Mouse (Mus musculus): Measurements from ENCODE around the gene Erich4. TPM values are rescaled to one million over a fixed set of nuclear protein-coding genes. Genes with fewer than 3 reads are reported as not detected.

Erich4 gene
- total RNA-seq, 1 experiment: not detected

DNA sequence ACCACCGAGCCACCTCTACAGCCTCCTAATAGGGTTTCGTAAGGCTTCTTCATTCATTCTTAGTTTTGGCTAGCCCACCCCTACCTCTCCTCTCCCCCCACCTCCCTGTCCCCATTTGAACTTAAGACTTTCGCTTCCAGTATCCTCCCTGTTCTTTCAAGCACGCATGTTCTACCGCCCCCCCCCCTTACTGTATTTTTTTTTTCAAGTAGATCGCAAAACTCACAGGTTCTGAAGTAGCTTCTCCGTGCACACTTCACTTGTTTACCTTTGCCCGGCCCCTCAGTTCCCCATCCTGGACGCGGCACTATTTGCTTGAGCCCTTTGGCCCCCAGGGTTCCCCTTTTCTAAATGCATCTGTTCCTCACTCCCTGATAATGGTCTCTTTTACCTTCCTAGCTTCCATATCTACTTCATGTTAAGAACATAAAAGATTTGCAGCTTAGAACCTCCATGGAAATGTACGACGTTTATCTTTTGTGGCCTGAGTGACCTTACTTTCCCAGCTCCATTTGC, 36.6 kb upstream of the Erich4 start:
- in situ Hi-C loops (cut with MboI; ENCODE audit: low sequenced_read_pairs in 2 of 2, unreplicated experiment in 2 of 2): no loop called here

DNA sequence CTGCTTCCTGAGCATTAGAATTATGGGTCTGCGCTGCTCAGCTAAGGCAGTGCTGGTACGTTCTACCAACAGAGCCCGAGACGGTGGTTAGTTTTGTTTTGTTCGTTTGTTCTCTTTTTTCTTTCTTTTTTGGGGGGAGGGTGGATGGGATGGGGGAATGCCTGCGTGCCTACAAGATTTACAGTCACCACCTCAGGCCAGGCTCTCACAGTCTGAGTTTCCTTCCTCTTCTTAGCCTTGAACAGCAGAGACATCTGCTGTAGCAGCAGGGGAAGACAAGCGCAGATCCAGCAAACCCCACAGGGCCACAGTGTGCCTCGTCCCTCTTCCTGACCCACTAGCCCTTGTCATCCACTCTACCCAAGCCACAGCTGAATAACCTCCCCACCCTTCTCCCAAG, 35.6 kb upstream of the Erich4 start:
- in situ Hi-C loops (cut with MboI; ENCODE audit: low sequenced_read_pairs in 2 of 2, unreplicated experiment in 2 of 2): no loop called here
- TF ChIP-seq ZNF384 (IDR thresholded peaks at IDR 0.05; ENCODE audit: low read depth, low read length): no peak
- peaks cover 2% of the 10 kb centered on the region; the same call in 1 of the 2 replicates for H3K36me3 ChIP-seq (ENCODE audit: control insufficient read depth, insufficient read depth, low read length, poor library complexity, severe bottlenecking)
- DNase-seq (ENCODE audit: low read depth, low spot score): no peak
- H3K4me3 ChIP-seq (ENCODE audit: insufficient read depth in 1 of 2, low read depth in 1 of 2, low read length in 2 of 2, poor library complexity in 1 of 2, severe bottlenecking in 1 of 2): no peak overlapping the region
- no peak overlapping the region for H3K27ac ChIP-seq (ENCODE audit: insufficient read depth, low read depth, low read length, poor library complexity, severe bottlenecking)
- 0 out of 2 replicates have a peak overlapping the region, but pooled peaks have one; percentile 8 for H3K9ac ChIP-seq (ENCODE audit: insufficient read depth, low read depth, low read length, poor library complexity, severe bottlenecking)
- H3K4me1 ChIP-seq (ENCODE audit: control insufficient read depth in 2 of 2, insufficient read depth in 2 of 2, low read length in 2 of 2, poor library complexity in 1 of 2): peaks cover 0 to 12% of the 10 kb centered on the region in 2 experiments; a peak in 2 of 4 replicates
- no peaks in the 10 kb centered on the region for H3K9me3 ChIP-seq (ENCODE audit: control insufficient read depth, insufficient read depth, low read depth, low read length)

More for the DNA sequence above, 36.6 kb upstream of the Erich4 start:
- Histone ChIP-seq H3K36me3 (ENCODE audit: control insufficient read depth, insufficient read depth, low read length, poor library complexity, severe bottlenecking) (peaks cover 2% of the 10 kb centered on the region; the same call in 1 of the 2 replicates), H3K9me3 (ENCODE audit: control insufficient read depth, insufficient read depth, low read depth, low read length) (no peaks in the 10 kb centered on the region), H3K4me3 (ENCODE audit: insufficient read depth in 1 of 2, low read depth in 1 of 2, low read length in 2 of 2, poor library complexity in 1 of 2, severe bottlenecking in 1 of 2) (no peak overlapping the region), H3K4me1 (ENCODE audit: control insufficient read depth in 2 of 2, insufficient read depth in 2 of 2, low read length in 2 of 2, poor library complexity in 1 of 2) (peaks cover 0 to 12% of the 10 kb centered on the region in 2 experiments; a peak in 2 of 4 replicates), H3K27ac (ENCODE audit: insufficient read depth, low read depth, low read length, poor library complexity, severe bottlenecking) (no peak overlapping the region), H3K9ac (ENCODE audit: insufficient read depth, low read depth, low read length, poor library complexity, severe bottlenecking) (no peak overlapping the region)
- DNase-seq (ENCODE audit: low read depth, low spot score): no peak
- TF ChIP-seq CHD2 (IDR thresholded peaks at IDR 0.05; ENCODE audit: low read depth, low read length): no peak
- no peak for TF ChIP-seq HCFC1 (IDR thresholded peaks at IDR 0.05; ENCODE audit: borderline replicate concordance, insufficient read depth, low read length)
- no peak for TF ChIP-seq MAFK (IDR thresholded peaks at IDR 0.05; ENCODE audit: insufficient read depth, low read depth, low read length)
- TF ChIP-seq ZNF384 (IDR thresholded peaks at IDR 0.05; ENCODE audit: low read depth, low read length): no peak
- TF ChIP-seq ZC3H11A (IDR thresholded peaks at IDR 0.05; ENCODE audit: borderline replicate concordance, low read depth, low read length): no peak

DNA sequence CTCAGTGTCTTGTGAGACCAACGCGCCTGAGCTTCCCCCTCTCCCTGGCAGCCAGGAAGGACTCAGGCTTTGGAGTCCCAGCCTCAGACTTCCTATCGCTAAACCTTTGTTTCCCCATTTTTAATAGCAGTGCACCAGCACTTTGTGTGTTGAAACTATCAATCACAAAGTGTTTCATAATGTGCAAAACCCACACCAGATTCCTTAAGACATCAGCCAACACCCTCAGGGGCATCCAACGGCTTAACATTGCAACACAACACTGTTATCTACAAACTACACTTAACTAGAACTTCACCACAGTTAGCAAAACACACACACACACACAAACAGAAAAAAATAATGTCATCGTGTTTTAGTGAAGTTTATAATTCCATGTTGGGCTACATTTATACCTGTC, 34.1 kb upstream of the Erich4 start:
- Histone ChIP-seq H3K9me3 (ENCODE audit: control insufficient read depth, insufficient read depth, low read depth, low read length) (no peaks in the 10 kb centered on the region), H3K4me1 (ENCODE audit: control insufficient read depth in 2 of 2, insufficient read depth in 2 of 2, low read length in 2 of 2, poor library complexity in 1 of 2) (peaks cover 0 to 15% of the 10 kb centered on the region in 2 experiments; a peak in 2 of 4 replicates), H3K9ac (ENCODE audit: insufficient read depth, low read depth, low read length, poor library complexity, severe bottlenecking) (no peak overlapping the region), H3K36me3 (ENCODE audit: control insufficient read depth, insufficient read depth, low read length, poor library complexity, severe bottlenecking) (peaks cover 2% of the 10 kb centered on the region; the same call in 1 of the 2 replicates), H3K4me3 (ENCODE audit: insufficient read depth in 1 of 2, low read depth in 1 of 2, low read length in 2 of 2, poor library complexity in 1 of 2, severe bottlenecking in 1 of 2) (no peak overlapping the region), H3K27ac (ENCODE audit: insufficient read depth, low read depth, low read length, poor library complexity, severe bottlenecking) (no peak overlapping the region)
- in situ Hi-C loops (cut with MboI; ENCODE audit: low sequenced_read_pairs in 2 of 2, unreplicated experiment in 2 of 2): no loop called here
- no peak for TF ChIP-seq CHD2 (IDR thresholded peaks at IDR 0.05; ENCODE audit: low read depth, low read length)
- TF ChIP-seq ZNF384 (IDR thresholded peaks at IDR 0.05; ENCODE audit: low read depth, low read length): no peak
- no peak for TF ChIP-seq MAFK (IDR thresholded peaks at IDR 0.05; ENCODE audit: insufficient read depth, low read depth, low read length)
- no peak for TF ChIP-seq ZC3H11A (IDR thresholded peaks at IDR 0.05; ENCODE audit: borderline replicate concordance, low read depth, low read length)
- TF ChIP-seq HCFC1 (IDR thresholded peaks at IDR 0.05; ENCODE audit: borderline replicate concordance, insufficient read depth, low read length): no peak
- DNase-seq (ENCODE audit: low read depth, low spot score): no peak

DNA sequence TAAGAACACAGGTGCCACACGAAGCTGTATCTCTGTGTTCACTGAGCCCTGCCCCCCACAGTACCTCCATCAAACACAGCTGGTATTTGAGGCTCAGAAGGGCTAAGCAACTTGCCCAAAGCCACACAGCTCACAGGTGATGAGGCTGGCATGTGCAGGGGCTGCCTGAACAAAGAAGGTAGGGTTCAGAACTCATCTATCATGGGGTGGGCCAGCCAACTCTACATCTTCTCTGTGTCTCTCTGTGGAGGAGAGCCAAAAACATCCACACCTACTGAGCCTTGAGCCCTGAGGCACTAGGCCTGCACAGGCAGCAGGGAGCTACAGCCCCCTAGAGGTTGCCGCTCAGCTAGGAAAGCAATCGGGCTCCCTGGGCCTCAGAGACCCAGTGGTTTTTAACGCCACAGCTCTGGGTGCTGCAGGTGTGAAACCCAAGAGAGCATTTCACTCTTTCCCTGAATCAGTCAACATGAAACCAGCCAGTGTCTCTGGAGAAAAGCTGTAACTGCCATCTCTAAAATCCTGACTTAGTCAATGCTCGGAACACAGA, 32.0 kb upstream of the Erich4 start:
- Histone ChIP-seq H3K4me3 (ENCODE audit: insufficient read depth in 1 of 2, low read depth in 1 of 2, low read length in 2 of 2, poor library complexity in 1 of 2, severe bottlenecking in 1 of 2) (no peak overlapping the region), H3K27ac (ENCODE audit: insufficient read depth, low read depth, low read length, poor library complexity, severe bottlenecking) (no peak overlapping the region), H3K36me3 (ENCODE audit: control insufficient read depth, insufficient read depth, low read length, poor library complexity, severe bottlenecking) (no peaks in the 10 kb centered on the region; the same call in 1 of the 2 replicates), H3K4me1 (ENCODE audit: control insufficient read depth in 2 of 2, insufficient read depth in 2 of 2, low read length in 2 of 2, poor library complexity in 1 of 2) (peaks cover 2 to 22% of the 10 kb centered on the region in 2 experiments; a peak in 3 of 4 replicates), H3K9me3 (ENCODE audit: control insufficient read depth, insufficient read depth, low read depth, low read length) (no peaks in the 10 kb centered on the region), H3K9ac (ENCODE audit: insufficient read depth, low read depth, low read length, poor library complexity, severe bottlenecking) (no peak overlapping the region)
- no peak for TF ChIP-seq MAFK (IDR thresholded peaks at IDR 0.05; ENCODE audit: insufficient read depth, low read depth, low read length)
- no peak for TF ChIP-seq ZC3H11A (IDR thresholded peaks at IDR 0.05; ENCODE audit: borderline replicate concordance, low read depth, low read length)
- DNase-seq (ENCODE audit: low read depth, low spot score): no peak
- in situ Hi-C loops (cut with MboI; ENCODE audit: low sequenced_read_pairs in 2 of 2, unreplicated experiment in 2 of 2): no loop called here

GRCm38 (mm10) chr7:25645074-25645473, 29.4 kb upstream of the Erich4 start:
- DNase-seq (ENCODE audit: low read depth, low spot score): no peak
- in situ Hi-C loops (cut with MboI; ENCODE audit: low sequenced_read_pairs in 2 of 2, unreplicated experiment in 2 of 2): no loop called here
- Histone ChIP-seq H3K4me3 (ENCODE audit: insufficient read depth in 1 of 2, low read depth in 1 of 2, low read length in 2 of 2, poor library complexity in 1 of 2, severe bottlenecking in 1 of 2) (no peak overlapping the region), H3K27ac (ENCODE audit: insufficient read depth, low read depth, low read length, poor library complexity, severe bottlenecking) (no peak overlapping the region), H3K9ac (ENCODE audit: insufficient read depth, low read depth, low read length, poor library complexity, severe bottlenecking) (no peak overlapping the region), H3K4me1 (ENCODE audit: control insufficient read depth in 2 of 2, insufficient read depth in 2 of 2, low read length in 2 of 2, poor library complexity in 1 of 2) (peaks cover 2 to 23% of the 10 kb centered on the region in 2 experiments; a peak in 3 of 4 replicates), H3K36me3 (ENCODE audit: control insufficient read depth, insufficient read depth, low read length, poor library complexity, severe bottlenecking) (peaks cover 5% of the 10 kb centered on the region; the same call in 1 of the 2 replicates), H3K9me3 (ENCODE audit: control insufficient read depth, insufficient read depth, low read depth, low read length) (no peaks in the 10 kb centered on the region)
- TF ChIP-seq ZC3H11A (IDR thresholded peaks at IDR 0.05; ENCODE audit: borderline replicate concordance, low read depth, low read length) (no peak), CHD2 (IDR thresholded peaks at IDR 0.05; ENCODE audit: low read depth, low read length) (no peak), ZNF384 (IDR thresholded peaks at IDR 0.05; ENCODE audit: low read depth, low read length) (no peak), HCFC1 (IDR thresholded peaks at IDR 0.05; ENCODE audit: borderline replicate concordance, insufficient read depth, low read length) (no peak), MAFK (IDR thresholded peaks at IDR 0.05; ENCODE audit: insufficient read depth, low read depth, low read length) (no peak)

Measured in ES-E14 (cell line).